Mouse (Mus musculus): Measurements from ENCODE around the gene Lrrc3c. TPM values are rescaled to one million over a fixed set of nuclear protein-coding genes. Genes with fewer than 3 reads are reported as not detected.
A peak's percentile ranks its signal among the peaks of the same experiment; 100 is the strongest.
"Not testable (repeated sequence)": the region's sequence is repeated elsewhere in the genome, so short reads cannot be mapped to it uniquely, and the experiment has no call there.

Gene Lrrc3c
- total RNA-seq, 2 experiments from 2014 or later: not detected

GRCm38 (mm10) chr11:98586087-98586891 is 11.8 kb upstream of the Lrrc3c start:
- DNase-seq: no peak

- DNase-seq: peak; percentile 99
Observed at GRCm38 (mm10) chr11:98586892-98587563, 11.1 kb upstream of the Lrrc3c start, which contains the start of gene Ormdl3. Gene Ormdl3 (minus strand): TSS chr11:98587368.

- peak; percentile 48 for DNase-seq
Observed at GRCm38 (mm10) chr11:98587684-98588546, 10.2 kb upstream of the Lrrc3c start.

- no peak for DNase-seq
Observed at GRCm38 (mm10) chr11:98588833-98589281, 9.2 kb upstream of the Lrrc3c start.

- DNase-seq: no peak
Observed at GRCm38 (mm10) chr11:98589306-98589705, 8.8 kb upstream of the Lrrc3c start.

GRCm38 (mm10) chr11:98590548-98591445 is 7.3 kb upstream of the Lrrc3c start:
- DNase-seq: no peak

- no peak for DNase-seq
Observed at GRCm38 (mm10) chr11:98595021-98595420, 3.1 kb upstream of the Lrrc3c start.

GRCm38 (mm10) chr11:98595473-98595872 is 2.6 kb upstream of the Lrrc3c start:
- no peak for DNase-seq

GRCm38 (mm10) chr11:98595955-98596354 is 2.1 kb upstream of the Lrrc3c start:
- DNase-seq: no peak

- peak; percentile 66 for DNase-seq
Observed at GRCm38 (mm10) chr11:98597363-98597762, 728 bp upstream of the Lrrc3c start.

- no peak for DNase-seq
Observed at GRCm38 (mm10) chr11:98598851-98599290, 780 bp downstream of the Lrrc3c start.

- DNase-seq: no peak
Observed at GRCm38 (mm10) chr11:98599291-98599690, 1.2 kb downstream of the Lrrc3c start.

GRCm38 (mm10) chr11:98602090-98602690 is 4.1 kb downstream of the Lrrc3c start:
- no peak for DNase-seq

GRCm38 (mm10) chr11:98603953-98604352 is 5.9 kb downstream of the Lrrc3c start:
- DNase-seq: no peak

- not testable (repeated sequence) for DNase-seq
Observed at GRCm38 (mm10) chr11:98604911-98605310, 6.8 kb downstream of the Lrrc3c start.

GRCm38 (mm10) chr11:98606763-98607162 is 8.7 kb downstream of the Lrrc3c start:
- DNase-seq: no peak

- DNase-seq: no peak
Observed at GRCm38 (mm10) chr11:98620791-98621190, 22.7 kb downstream of the Lrrc3c start.

GRCm38 (mm10) chr11:98623981-98624380 is 25.9 kb downstream of the Lrrc3c start:
- not testable (repeated sequence) for DNase-seq

GRCm38 (mm10) chr11:98624381-98624780 is 26.3 kb downstream of the Lrrc3c start:
- not testable (repeated sequence) for DNase-seq

GRCm38 (mm10) chr11:98625611-98626410 is 27.7 kb downstream of the Lrrc3c start, which contains the start of the genes Gm12355 and Gsdma3:
Gene Gm12355 (minus strand): TSS chr11:98625661.
Gene Gsdma3 (plus strand): TSS chr11:98626360.
- DNase-seq: no peak

Measured in gastrocnemius, postnatal 10 days (tissue).